Mouse (Mus musculus): ENCODE data around the gene Tyr.

The Tyr gene

GRCm38 (mm10) chr7:87493412-87493811 is at the start of gene Tyr:
Tyr (minus strand) TSS chr7:87493512.
- no peak for DNase-seq

GRCm38 (mm10) chr7:87539031-87539430 is 45.7 kb upstream of the Tyr start:
- no peak for DNase-seq

- no peak for DNase-seq
These were observed 891 bp upstream of the Tyr start for GRCm38 (mm10) chr7:87494124-87494682.

DNA sequence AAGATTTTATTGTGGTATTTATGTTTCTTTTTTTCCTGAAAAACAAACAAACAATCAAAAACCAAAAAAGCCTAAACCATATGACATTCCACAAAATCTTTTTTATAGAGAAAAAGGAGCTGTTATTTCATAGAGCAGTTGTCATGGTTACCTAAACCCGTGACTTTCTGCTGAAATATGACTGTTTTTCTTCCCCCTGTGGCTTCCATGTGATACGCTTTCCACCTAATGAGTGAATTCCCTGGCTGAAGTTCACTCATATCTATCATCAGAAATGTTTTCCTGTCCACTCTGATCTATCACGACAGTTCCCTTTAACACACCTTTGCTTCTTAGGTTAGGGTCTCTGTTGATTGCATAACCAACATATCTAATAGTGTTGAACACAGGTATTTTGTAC is 5.3 kb downstream of the Tyr start:
- DNase-seq = no peak

- DNase-seq = no peak
These were observed 80.0 kb downstream of the Tyr start for GRCm38 (mm10) chr7:87413271-87413670.

DNA sequence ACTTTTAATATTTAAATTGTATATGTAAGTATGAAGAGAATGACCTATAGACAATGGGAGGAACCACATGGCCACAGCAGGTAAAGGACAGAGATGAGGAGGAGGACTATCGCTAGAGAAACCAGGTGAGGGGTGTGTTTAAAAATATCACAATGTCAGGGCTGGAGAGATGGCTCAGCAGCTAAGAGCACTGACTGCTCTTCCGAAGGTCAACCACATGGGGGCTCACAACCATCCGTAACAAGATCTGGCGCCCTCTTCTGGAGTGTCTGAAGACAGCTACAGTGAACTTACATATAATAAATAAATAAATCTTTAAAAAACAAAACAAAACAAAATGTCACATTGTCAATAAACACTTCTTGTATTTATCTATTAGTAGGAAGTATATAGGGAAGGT is 81.9 kb downstream of the Tyr start:
- DNase-seq = peak; percentile 2

GRCm38 (mm10) chr7:87397023-87397422 is 96.3 kb downstream of the Tyr start:
- no peak for DNase-seq

DNA sequence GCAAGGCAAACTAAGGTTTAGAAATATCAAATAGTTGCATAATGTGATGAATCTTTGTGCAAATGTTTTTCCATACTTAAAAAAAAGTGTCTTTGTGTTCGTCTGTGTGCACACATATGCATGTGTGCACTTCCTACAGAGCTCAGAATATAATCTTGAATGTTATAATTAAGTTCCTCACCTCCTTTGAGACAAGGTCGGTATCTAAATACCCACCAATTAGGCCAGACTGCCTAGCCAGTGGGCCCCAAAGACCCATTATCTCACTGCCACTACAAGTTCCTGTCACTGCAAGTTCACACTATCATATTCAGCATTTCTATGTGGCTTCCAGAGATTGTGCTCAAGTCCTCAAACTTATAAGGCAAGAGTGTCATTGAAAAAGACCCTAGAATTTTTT is 118.4 kb downstream of the Tyr start:
- no peak for DNase-seq
